9 mouse cellular contexts compared by ENCODE assay signal in genomic region chr11:52223968-52224682, GRCm38 (mm10). TPM values are rescaled to one million over a fixed set of nuclear protein-coding genes. Genes with fewer than 3 reads are reported as not detected.
DNase-seq lines count a peak whose midpoint lies in the region; ATAC-seq and TF ChIP-seq lines count a peak whose summit lies in the region.
"Had no signal": no experiment of that assay in that cellular context is flagged by ENCODE, and none has a peak within 500 bp of the region (broad histone marks: within the 10 kb centered on the region; RNA-seq: fewer than 3 reads in every experiment).

No protein-coding gene starts in this region.

- peak overlapping the region; percentile 38 for H3K4me2 ChIP-seq in liver, postnatal 0 days (ENCODE audit: low read depth, low read length)
- H3K4me2 ChIP-seq in stomach, postnatal 0 days (replicated peaks; ENCODE audit: low read depth) = peak overlapping the region; percentile 26; the same call in 1 of the 2 replicates

- ATAC-seq in liver, postnatal 0 days = peak; percentile 87
- ATAC-seq in stomach, postnatal 0 days (ENCODE audit: low FRiP score, low TSS enrichment) = peak; percentile 92

- 6% methylated on average over 19 of the region's 19 CpGs for WGBS in bone marrow, adult 2 months
- WGBS in liver, postnatal 0 days (ENCODE audit: insufficient replicate concordance) = 11% methylated on average over 19 of the region's 19 CpGs
- WGBS in stomach, postnatal 0 days = 8% methylated on average over 19 of the region's 19 CpGs
- WGBS in forebrain, embryonic 10.5 days = 20% methylated on average over 19 of the region's 19 CpGs

- TF ChIP-seq EP300 in liver, postnatal 0 days (IDR thresholded peaks at IDR 0.05; ENCODE audit: low read depth) = no peak
- no peak for TF ChIP-seq EP300 in stomach, postnatal 0 days (optimal IDR thresholded peaks at IDR 0.05)

- no peaks in the 10 kb centered on the region for H3K27me3 ChIP-seq in liver, postnatal 0 days (ENCODE audit: insufficient read depth, low read length)
- H3K27me3 ChIP-seq in stomach, postnatal 0 days (ENCODE audit: control insufficient read depth, insufficient read depth, low read length) = no peaks in the 10 kb centered on the region
- H3K27me3 ChIP-seq in forebrain, embryonic 10.5 days (ENCODE audit: poor library complexity, severe bottlenecking) = peaks cover 9% of the 10 kb centered on the region; the same call in 1 of the 2 replicates

- no peak for TF ChIP-seq CTCF in bone marrow, adult 2 months (IDR thresholded peaks at IDR 0.05; ENCODE audit: control insufficient read depth, insufficient read depth, low read length)
- no peak for TF ChIP-seq CTCF in liver, postnatal 0 days (IDR thresholded peaks at IDR 0.05; ENCODE audit: low read depth)
- peak; percentile 29; the same call in 1 of the 2 replicates for TF ChIP-seq CTCF in stomach, postnatal 0 days (IDR thresholded peaks at IDR 0.05; ENCODE audit: low read depth)

- no peaks in the 10 kb centered on the region for H3K9me3 ChIP-seq in liver, postnatal 0 days (ENCODE audit: low read length)
- no peaks in the 10 kb centered on the region for H3K9me3 ChIP-seq in stomach, postnatal 0 days (ENCODE audit: control insufficient read depth, low read length)
- H3K9me3 ChIP-seq in forebrain, embryonic 10.5 days = no peaks in the 10 kb centered on the region

- no peaks in the 10 kb centered on the region; the same call in 1 of the 2 replicates for H3K4me1 ChIP-seq in bone marrow, adult 2 months (ENCODE audit: control insufficient read depth, insufficient read depth, low read length)
- peaks cover 3% of the 10 kb centered on the region; the same call in 1 of the 2 replicates for H3K4me1 ChIP-seq in liver, postnatal 0 days (ENCODE audit: insufficient read depth)
- H3K4me1 ChIP-seq in stomach, postnatal 0 days (replicated peaks; ENCODE audit: control insufficient read depth, insufficient read depth) = no peaks in the 10 kb centered on the region
- H3K4me1 ChIP-seq in forebrain, embryonic 10.5 days = peaks cover 6% of the 10 kb centered on the region

- no peak overlapping the region for H3K27ac ChIP-seq in bone marrow, adult 2 months (ENCODE audit: control insufficient read depth, insufficient read depth, low read depth, low read length, poor library complexity)
- peak overlapping the region; percentile 30 for H3K27ac ChIP-seq in liver, postnatal 0 days (ENCODE audit: low read depth)
- H3K27ac ChIP-seq in stomach, postnatal 0 days (replicated peaks) = peak overlapping the region; percentile 49; the same call in 1 of the 2 replicates
- H3K27ac ChIP-seq in forebrain, embryonic 10.5 days = no peak overlapping the region

- 0 out of 2 replicates have a peak overlapping the region, but pooled peaks have one; percentile 1 for H3K9ac ChIP-seq in liver, postnatal 0 days (replicated peaks)
- H3K9ac ChIP-seq in stomach, postnatal 0 days (ENCODE audit: low read length) = no peak overlapping the region

- TF ChIP-seq POLR2A in bone marrow, adult 2 months (IDR thresholded peaks at IDR 0.05; ENCODE audit: borderline replicate concordance, control insufficient read depth, low read depth, low read length) = no peak

- DNase-seq in adrenal gland, adult 2 months = peak; percentile 50
- DNase-seq in adrenal gland, postnatal 4 days (ENCODE audit: low spot score in 2 of 2) = no peak
- peak; percentile 98 for DNase-seq in kidney, adult 11 months
- peak; percentile 83 for DNase-seq in liver, postnatal 0 days
- DNase-seq in stomach, postnatal 0 days (ENCODE audit: low spot score) = peak; percentile 95
- no peak for DNase-seq in forebrain, embryonic 10.5 days (ENCODE audit: extremely low spot score, low spot score)
- no peak for DNase-seq in c-Kit-positive CD71-positive TER-119-positive erythroid progenitor cells, embryonic 14.5 days (ENCODE audit: low spot score)

- peak overlapping the region; percentile 31 for H3K4me3 ChIP-seq in bone marrow, adult 2 months (replicated peaks; ENCODE audit: control insufficient read depth, low read depth, low read length)
- peak overlapping the region; percentile 7 for H3K4me3 ChIP-seq in liver, postnatal 0 days (ENCODE audit: low read depth, low read length)
- H3K4me3 ChIP-seq in stomach, postnatal 0 days (ENCODE audit: low read depth, low read length) = peak overlapping the region; percentile 4; the same call in 1 of the 2 replicates
- no peak overlapping the region for H3K4me3 ChIP-seq in forebrain, embryonic 10.5 days

- H3K36me3 ChIP-seq in liver, postnatal 0 days (replicated peaks; ENCODE audit: insufficient read depth, low read length) = no peaks in the 10 kb centered on the region
- no peaks in the 10 kb centered on the region for H3K36me3 ChIP-seq in stomach, postnatal 0 days (ENCODE audit: control insufficient read depth, insufficient read depth, low read length)
- H3K36me3 ChIP-seq in forebrain, embryonic 10.5 days (replicated peaks) = no peaks in the 10 kb centered on the region

RNA-seq across cellular contexts. Expression of gene Skp1a, which starts 7.7 kb away (rescaled TPM):
- total RNA-seq in adrenal gland, adult 2 months (2021) = 100 to 1,000 TPM; 396 to 522 TPM
- 10.6 and 11.1 TPM in 2 replicates for polyA plus RNA-seq in adrenal gland, adult 2 months (2012; rRNA removed)
- 100 to 1,000 TPM; 362 to 376 TPM for total RNA-seq in adrenal gland, postnatal 4 days (2021)
- polyA plus RNA-seq in bone marrow, adult 2 months (2011; ENCODE audit: insufficient read depth, insufficient read length, low replicate concordance, missing spikeins) = 102 and 171 TPM in 2 replicates
- 289 and 296 TPM in 2 replicates for polyA plus RNA-seq in liver, postnatal 0 days (2015; fragmentation: Nextera tagmentation; extraction: Ambion mirVana)
- 530 and 542 TPM in 2 replicates for polyA plus RNA-seq in stomach, postnatal 0 days (2015; fragmentation: Nextera tagmentation; extraction: Ambion mirVana)
- 906 and 908 TPM in 2 replicates for polyA plus RNA-seq in forebrain, embryonic 10.5 days (2016; fragmentation: Nextera tagmentation; extraction: Ambion mirVana)

RNA-seq across cellular contexts. Expression of gene Olfr1371, which starts 10.3 kb away (rescaled TPM):
- total RNA-seq in adrenal gland, adult 2 months (2021) = not detected
- polyA plus RNA-seq in adrenal gland, adult 2 months (2012; rRNA removed) = not detected in 2 replicates
- not detected for total RNA-seq in adrenal gland, postnatal 4 days (2021)
- not detected in 2 replicates for polyA plus RNA-seq in bone marrow, adult 2 months (2011; ENCODE audit: insufficient read depth, insufficient read length, low replicate concordance, missing spikeins)
- polyA plus RNA-seq in liver, postnatal 0 days (2015; fragmentation: Nextera tagmentation; extraction: Ambion mirVana) = not detected in 2 replicates
- not detected in 2 replicates for polyA plus RNA-seq in stomach, postnatal 0 days (2015; fragmentation: Nextera tagmentation; extraction: Ambion mirVana)
- not detected in 2 replicates for polyA plus RNA-seq in forebrain, embryonic 10.5 days (2016; fragmentation: Nextera tagmentation; extraction: Ambion mirVana)
- polyA plus RNA-seq: gonadal fat pad, adult 2 months had no signal

RNA-seq across cellular contexts. Expression of gene Tcf7, which starts 58.7 kb away (rescaled TPM):
- 10 to 100 TPM; 32.1 to 48.6 TPM for total RNA-seq in adrenal gland, adult 2 months (2021)
- 56.1 and 60.3 TPM in 2 replicates for polyA plus RNA-seq in adrenal gland, adult 2 months (2012; rRNA removed)
- 10 to 100 TPM; 66.8 to 71.8 TPM for total RNA-seq in adrenal gland, postnatal 4 days (2021)
- 2.6 TPM in 2 replicates for polyA plus RNA-seq in bone marrow, adult 2 months (2011; ENCODE audit: insufficient read depth, insufficient read length, low replicate concordance, missing spikeins)
- polyA plus RNA-seq in liver, postnatal 0 days (2015; fragmentation: Nextera tagmentation; extraction: Ambion mirVana) = 1.4 and 1.5 TPM in 2 replicates
- polyA plus RNA-seq in stomach, postnatal 0 days (2015; fragmentation: Nextera tagmentation; extraction: Ambion mirVana) = 3.6 and 3.7 TPM in 2 replicates
- 8.1 and 8.8 TPM in 2 replicates for polyA plus RNA-seq in forebrain, embryonic 10.5 days (2016; fragmentation: Nextera tagmentation; extraction: Ambion mirVana)

Comparison
In these comparisons a context has a peak if more than half of its experiments do, and no peak if none do; other contexts are left out.
1. DNase-seq: peak in adrenal gland, adult 2 months (single experiment), kidney, adult 11 months (single experiment), liver, postnatal 0 days (single experiment) and stomach, postnatal 0 days (single experiment); none in adrenal gland, postnatal 4 days (0 of 2), forebrain, embryonic 10.5 days (single experiment) and c-Kit-positive CD71-positive TER-119-positive erythroid progenitor cells, embryonic 14.5 days (single experiment).
2. H3K27ac ChIP-seq: peak in liver, postnatal 0 days (single experiment) and stomach, postnatal 0 days (single experiment); none in bone marrow, adult 2 months (single experiment) and forebrain, embryonic 10.5 days (single experiment).